Mouse (Mus musculus) CH12.LX (cell line): ENCODE measurements at regions not wholly inside any gene's neighbourhood (a gene's known extent, or its start where the extent isn't known, plus 50 kb on each side); places are given as distances from the start of the nearest gene placed in this dataset.

Source experiments
- DNase-seq: peaks from one replicate; pipeline ENCODE4 v3.0.0-alpha.2; 2013; ENCODE audit errors: extremely low read depth
- H3K27ac ChIP-seq: 2 replicates; pipeline ENCODE4 v1.5.1; 2012; ENCODE audit warnings: low read depth, mild to moderate bottlenecking, control low read depth, moderate library complexity; ENCODE audit not compliant: insufficient read depth
- H3K27me3 ChIP-seq: replicated peaks from 2 replicates; pipeline ENCODE3; 2012; ENCODE audit warnings: inconsistent platforms
- H3K36me3 ChIP-seq, 2 experiments: replicated peaks in 1 of 2; 2 replicates each; pipeline versions ENCODE3 to v1.6.1; 2012; ENCODE audit warnings: inconsistent platforms in 1 of 2, low read length in 1 of 2, mild to moderate bottlenecking in 1 of 2, mixed read lengths in 1 of 2, moderate library complexity in 1 of 2; ENCODE audit not compliant: control insufficient read depth in 1 of 2, insufficient read depth in 1 of 2
- H3K4me1 ChIP-seq, 2 experiments: 2 replicates each; pipeline ENCODE4 v1.6.1; 2012; ENCODE audit warnings: inconsistent platforms in 1 of 2, moderate library complexity in 1 of 2; ENCODE audit not compliant: insufficient read depth in 2 of 2, control insufficient read depth in 1 of 2
- H3K4me2 ChIP-seq: 2 replicates; pipeline ENCODE4 v1.6.1; 2012; ENCODE audit warnings: low read depth, mild to moderate bottlenecking, control low read depth; ENCODE audit not compliant: poor library complexity, insufficient read depth, severe bottlenecking
- H3K4me3 ChIP-seq, 3 experiments: fragments of 150-350 bp in 1 of 3; sonication (generic) in 1 of 3; replicated peaks in 1 of 3; 2 replicates each; pipeline versions ENCODE3 to v1.5.1; 2011 to 2012; ENCODE audit warnings: low read depth in 2 of 3, low read length in 2 of 3, mild to moderate bottlenecking in 2 of 3, moderate library complexity in 2 of 3, control low read depth in 1 of 3, improper control_type of control experiment in 1 of 3, inconsistent platforms in 1 of 3, mixed read lengths in 1 of 3; ENCODE audit not compliant: poor library complexity in 1 of 3
- H3K79me2 ChIP-seq: replicated peaks from 2 replicates; pipeline ENCODE4 v1.6.1; 2012; ENCODE audit warnings: mild to moderate bottlenecking, moderate library complexity; ENCODE audit not compliant: control insufficient read depth, poor library complexity, insufficient read depth, severe bottlenecking; ENCODE audit errors: extremely low read depth
- H3K9ac ChIP-seq: 2 replicates; pipeline ENCODE4 v1.6.1; 2012; ENCODE audit warnings: low read depth, mild to moderate bottlenecking, control low read depth, moderate library complexity; ENCODE audit not compliant: insufficient read depth
- H3K9me3 ChIP-seq: replicated peaks from 2 replicates; pipeline ENCODE3; 2012; ENCODE audit warnings: low read length, inconsistent platforms, mixed read lengths
- CHD1 ChIP-seq: IDR thresholded peaks from 2 replicates; pipeline ENCODE4 v1.6.1; 2012; ENCODE audit warnings: low read depth, low read length, improper control_type of control experiment, inconsistent platforms
- CHD2 ChIP-seq: IDR thresholded peaks from 2 replicates; pipeline ENCODE4 v1.6.1; 2011; ENCODE audit warnings: low read length, improper control_type of control experiment
- CTCF ChIP-seq, 2 experiments: IDR thresholded peaks in 1 of 2; conservative IDR thresholded peaks in 1 of 2; 2 replicates each; pipeline ENCODE4 v1.5.1; 2011 to 2012; ENCODE audit warnings: low read depth in 2 of 2, low read length in 2 of 2, improper control_type of control experiment in 1 of 2, inconsistent platforms in 1 of 2, mild to moderate bottlenecking in 1 of 2, moderate library complexity in 1 of 2
- E2F4 ChIP-seq: IDR thresholded peaks from 2 replicates; pipeline ENCODE4 v1.6.1; 2011; ENCODE audit warnings: low read depth, low read length, improper control_type of control experiment; ENCODE audit not compliant: insufficient replicate concordance
- EP300 ChIP-seq: IDR thresholded peaks from 2 replicates; pipeline ENCODE4 v1.6.1; 2011; ENCODE audit warnings: low read length, improper control_type of control experiment
- ETS1 ChIP-seq: conservative IDR thresholded peaks from 2 replicates; pipeline ENCODE4 v1.6.1; 2012; ENCODE audit warnings: low read depth, mild to moderate bottlenecking, inconsistent platforms, low read length, improper control_type of control experiment, moderate library complexity
- GABPA ChIP-seq: IDR thresholded peaks from 2 replicates; pipeline ENCODE4 v1.6.1; 2012; ENCODE audit warnings: low read depth, low read length, improper control_type of control experiment, inconsistent platforms; ENCODE audit not compliant: insufficient replicate concordance
- HCFC1 ChIP-seq: IDR thresholded peaks from 2 replicates; pipeline ENCODE4 v1.6.1; 2012; ENCODE audit warnings: low read depth, mild to moderate bottlenecking, inconsistent platforms, low read length, improper control_type of control experiment
- IRF4 ChIP-seq: IDR thresholded peaks from 2 replicates; pipeline ENCODE4 v1.6.1; 2014; ENCODE audit warnings: low read depth, mild to moderate bottlenecking, inconsistent platforms, low read length, improper control_type of control experiment
- JUN ChIP-seq: IDR thresholded peaks from 2 replicates; pipeline ENCODE4 v1.6.1; 2011; ENCODE audit warnings: low read depth, mild to moderate bottlenecking, low read length, improper control_type of control experiment, moderate library complexity; ENCODE audit not compliant: insufficient read depth
- JUND ChIP-seq: conservative IDR thresholded peaks from 2 replicates; pipeline ENCODE4 v1.6.1; 2011; ENCODE audit warnings: low read depth, low read length, improper control_type of control experiment
- MEF2A ChIP-seq: IDR thresholded peaks from 2 replicates; pipeline ENCODE4 v1.6.1; 2014; ENCODE audit warnings: low read depth, mild to moderate bottlenecking, inconsistent platforms, low read length, improper control_type of control experiment, borderline replicate concordance
- NELFE ChIP-seq: IDR thresholded peaks from 2 replicates; pipeline ENCODE4 v1.6.1; 2011; ENCODE audit warnings: low read depth, low read length, improper control_type of control experiment
- PAX5 ChIP-seq: IDR thresholded peaks from 2 replicates; pipeline ENCODE4 v1.6.1; 2012; ENCODE audit warnings: low read length, inconsistent platforms, mixed read lengths
- POLR2AphosphoS2 ChIP-seq: IDR thresholded peaks from 2 replicates; pipeline ENCODE4 v1.6.1; 2011; ENCODE audit warnings: low read depth, low read length, improper control_type of control experiment
- RAD21 ChIP-seq: IDR thresholded peaks from 2 replicates; pipeline ENCODE4 v1.6.1; 2011; ENCODE audit warnings: low read depth, mild to moderate bottlenecking, low read length, improper control_type of control experiment, moderate library complexity
- RCOR1 ChIP-seq: conservative IDR thresholded peaks from 2 replicates; pipeline ENCODE4 v1.6.1; 2012; ENCODE audit warnings: low read depth, mild to moderate bottlenecking, inconsistent platforms, low read length, improper control_type of control experiment
- TBP ChIP-seq: conservative IDR thresholded peaks from 2 replicates; pipeline ENCODE4 v1.6.1; 2011; ENCODE audit warnings: low read depth, low read length, improper control_type of control experiment
- USF2 ChIP-seq: conservative IDR thresholded peaks from 2 replicates; pipeline ENCODE4 v1.6.1; 2011; ENCODE audit warnings: low read depth, low read length, improper control_type of control experiment
- ZKSCAN1 ChIP-seq: IDR thresholded peaks from 2 replicates; pipeline ENCODE4 v1.6.1; 2012; ENCODE audit warnings: low read depth, inconsistent platforms, low read length, improper control_type of control experiment, borderline replicate concordance
- dilution Hi-C: fragments of 300-500 bp; cut with MboI; formaldehyde crosslinking; loops from 2 replicates; pipeline ENCODE4 v1.14.3; 2020; ENCODE audit warnings: low sequenced_read_pairs; ENCODE audit not compliant: extremely low pct_unique_long_range_greater_than_20kb, extremely low pct_ligation_motif_present
- in situ Hi-C: fragments of 300-500 bp; cut with MboI; formaldehyde crosslinking; loops from 3 replicates; pipeline ENCODE4 v1.14.3; 2019; ENCODE audit warnings: low sequenced_read_pairs, low pct_ligation_motif_present, low pct_unique_long_range_greater_than_20kb, mixed read lengths

DNA sequence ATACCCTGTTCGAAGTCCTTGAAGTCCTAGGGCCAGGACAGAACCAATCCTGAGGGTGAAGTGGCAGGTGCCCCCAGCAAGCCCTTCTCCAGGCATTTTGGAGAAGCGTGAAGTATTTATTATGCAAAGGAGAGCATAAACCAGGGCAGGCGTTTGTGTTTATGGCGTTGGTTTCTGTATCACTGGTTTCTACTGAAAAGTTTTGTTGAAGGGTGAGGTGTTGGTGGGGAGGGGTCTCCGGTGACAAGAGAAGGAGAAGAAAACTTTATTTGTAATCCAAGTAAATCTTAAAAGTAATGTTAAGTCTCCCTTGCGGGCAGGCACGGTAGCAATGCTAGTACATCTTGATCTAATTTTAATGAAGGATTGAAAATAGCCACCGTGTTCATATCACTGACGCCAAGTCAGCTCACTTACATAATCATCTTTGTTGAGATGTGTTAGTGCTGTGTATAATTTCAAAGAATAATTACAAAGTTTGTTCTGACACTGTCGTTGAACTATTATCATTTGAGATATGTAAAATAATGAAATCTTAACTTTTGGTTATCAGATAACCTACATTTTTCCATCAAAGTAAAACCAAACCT is 140.2 kb downstream of the Ogfrl1 start:
- no peak overlapping the region for H3K9ac ChIP-seq
- in situ Hi-C loops: no loop called here
- TF ChIP-seq USF2 (no peak), ZKSCAN1 (no peak), E2F4 (no peak)
- no peaks in the 10 kb centered on the region for H3K4me1 ChIP-seq
- H3K36me3 ChIP-seq: no peaks in the 10 kb centered on the region
- no peaks in the 10 kb centered on the region for H3K27me3 ChIP-seq
- H3K4me2 ChIP-seq: no peak overlapping the region
- peaks cover 8% of the 10 kb centered on the region for H3K9me3 ChIP-seq
- DNase-seq: no peak
- no peak overlapping the region for H3K4me3 ChIP-seq
- dilution Hi-C loops: no loop called here
- no peak overlapping the region for H3K27ac ChIP-seq
- H3K79me2 ChIP-seq: no peaks in the 10 kb centered on the region

DNA sequence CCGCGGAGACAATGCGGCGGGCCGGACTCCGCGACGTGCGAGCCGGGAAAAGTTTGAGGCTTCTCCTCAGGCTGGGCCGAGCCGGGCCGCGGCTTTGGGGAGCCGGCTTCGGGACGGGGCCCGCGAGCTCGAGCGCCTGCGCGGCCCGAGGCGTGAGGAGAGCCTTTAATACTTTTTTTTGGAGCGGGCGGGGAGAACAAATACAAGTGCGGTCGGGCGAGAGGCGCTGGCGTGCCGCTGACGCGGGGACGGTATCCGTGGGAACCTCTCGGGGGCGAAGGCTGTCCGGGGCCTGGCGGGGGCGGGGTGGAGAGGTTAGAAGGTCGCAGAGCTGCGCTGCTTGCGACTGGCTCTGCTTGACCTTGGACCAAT is 141.0 kb downstream of the Ogfrl1 start:
- Histone ChIP-seq H3K27ac (no peak overlapping the region), H3K27me3 (no peaks in the 10 kb centered on the region), H3K9me3 (peaks cover 8% of the 10 kb centered on the region), H3K4me2 (no peak overlapping the region), H3K36me3 (no peaks in the 10 kb centered on the region), H3K9ac (no peak overlapping the region), H3K4me3 (no peak overlapping the region), H3K79me2 (no peaks in the 10 kb centered on the region), H3K4me1 (no peaks in the 10 kb centered on the region)
- in situ Hi-C loops (no loop called here), dilution Hi-C loops (no loop called here)
- no peak for DNase-seq
- TF ChIP-seq POLR2AphosphoS2: no peak
- no peak for TF ChIP-seq RAD21
- TF ChIP-seq JUN: no peak
- TF ChIP-seq GABPA: no peak
- TF ChIP-seq TBP: no peak
- no peak for TF ChIP-seq ETS1
- no peak for TF ChIP-seq JUND
- TF ChIP-seq PAX5: no peak
- TF ChIP-seq HCFC1: no peak
- no peak for TF ChIP-seq NELFE
- TF ChIP-seq RCOR1: no peak
- TF ChIP-seq IRF4: no peak
- no peak for TF ChIP-seq CHD1
- TF ChIP-seq EP300: no peak
- no peak for TF ChIP-seq CHD2
- TF ChIP-seq MEF2A: no peak
- no peak for TF ChIP-seq CTCF (conservative IDR thresholded peaks at IDR 0.05 in 1 of 2, IDR thresholded peaks at IDR 0.05 in 1 of 2; ENCODE audit: low read depth in 2 of 2, low read length in 2 of 2)
